Mouse (Mus musculus) MEL (cell line): Measurements from ENCODE around the gene Gipc3. TPM values are rescaled to one million over a fixed set of nuclear protein-coding genes. Genes with fewer than 3 reads are reported as not detected.

Experiments
- DNase-seq: peaks from one replicate; pipeline ENCODE4 v3.0.0; 2011; ENCODE audit warnings: low read depth, low spot score
- H3K27ac ChIP-seq: 2 replicates; pipeline ENCODE4 v1.5.1; 2012; ENCODE audit warnings: low read depth, mild to moderate bottlenecking, control low read depth, low read length, moderate library complexity; ENCODE audit not compliant: control insufficient read depth
- H3K27me3 ChIP-seq, 2 experiments: fragments of 150-350 bp in 1 of 2; sonication (generic) in 1 of 2; 2 replicates each; pipeline ENCODE4 v1.6.1; 2012; ENCODE audit warnings: low read length in 2 of 2, mild to moderate bottlenecking in 2 of 2, improper control_type of control experiment in 1 of 2, moderate library complexity in 1 of 2; ENCODE audit not compliant: insufficient read depth in 2 of 2, control insufficient read depth in 1 of 2
- H3K36me3 ChIP-seq, 2 experiments: 2 replicates each; pipeline ENCODE4 v1.6.1; 2012 to 2014; ENCODE audit warnings: low read length in 2 of 2, improper control_type of control experiment in 1 of 2, inconsistent platforms in 1 of 2, mild to moderate bottlenecking in 1 of 2; ENCODE audit not compliant: insufficient read depth in 2 of 2, control insufficient read depth in 1 of 2
- H3K4me1 ChIP-seq, 2 experiments: fragments of 150-350 bp in 1 of 2; sonication (generic) in 1 of 2; 2 replicates each; pipeline ENCODE4 v1.6.1; 2012; ENCODE audit warnings: low read length in 2 of 2, improper control_type of control experiment in 1 of 2, mild to moderate bottlenecking in 1 of 2; ENCODE audit not compliant: insufficient read depth in 2 of 2, control insufficient read depth in 1 of 2
- H3K4me3 ChIP-seq, 2 experiments: fragments of 150-350 bp in 1 of 2; sonication (generic) in 1 of 2; 2 replicates each; pipeline ENCODE4 v1.5.1; 2012; ENCODE audit warnings: low read depth in 2 of 2, low read length in 2 of 2, mild to moderate bottlenecking in 2 of 2, moderate library complexity in 2 of 2, control low read depth in 1 of 2, improper control_type of control experiment in 1 of 2; ENCODE audit not compliant: control insufficient read depth in 1 of 2, insufficient read depth in 1 of 2
- H3K79me2 ChIP-seq: 2 replicates; pipeline ENCODE4 v1.6.1; 2012; ENCODE audit warnings: mild to moderate bottlenecking, low read length, moderate library complexity; ENCODE audit not compliant: control insufficient read depth, poor library complexity, insufficient read depth
- H3K9ac ChIP-seq: 2 replicates; pipeline ENCODE4 v1.6.1; 2012; ENCODE audit warnings: low read depth, mild to moderate bottlenecking, control low read depth, low read length, moderate library complexity; ENCODE audit not compliant: control insufficient read depth, poor library complexity, severe bottlenecking
- H3K9me3 ChIP-seq: fragments of 150-350 bp; sonication (generic); replicated peaks from 2 replicates; pipeline ENCODE4 v1.6.1; 2012; ENCODE audit warnings: mild to moderate bottlenecking, low read length, improper control_type of control experiment, moderate library complexity; ENCODE audit not compliant: insufficient read depth
- BHLHE40 ChIP-seq: IDR thresholded peaks from 2 replicates; pipeline ENCODE4 v1.6.1; 2012; ENCODE audit warnings: low read depth, mild to moderate bottlenecking, inconsistent platforms, low read length, improper control_type of control experiment, borderline replicate concordance
- CHD2 ChIP-seq: IDR thresholded peaks from 2 replicates; pipeline ENCODE4 v1.6.1; 2011; ENCODE audit warnings: low read length, improper control_type of control experiment
- HCFC1 ChIP-seq: IDR thresholded peaks from 2 replicates; pipeline ENCODE4 v1.6.1; 2012; ENCODE audit warnings: low read depth, mild to moderate bottlenecking, inconsistent platforms, low read length, improper control_type of control experiment, moderate library complexity
- SIN3A ChIP-seq: IDR thresholded peaks from 2 replicates; pipeline ENCODE4 v1.6.1; 2012; ENCODE audit warnings: low read length, improper control_type of control experiment, inconsistent platforms
- TBP ChIP-seq: IDR thresholded peaks from 2 replicates; pipeline ENCODE4 v1.8.0; 2011; ENCODE audit warnings: low read depth, low read length, improper control_type of control experiment
- USF1 ChIP-seq: IDR thresholded peaks from 2 replicates; pipeline ENCODE4 v1.6.1; 2014; ENCODE audit warnings: low read depth, mild to moderate bottlenecking, inconsistent platforms, low read length, improper control_type of control experiment, moderate library complexity
- ZNF384 ChIP-seq: IDR thresholded peaks from 2 replicates; pipeline ENCODE4 v1.6.1; 2012; ENCODE audit warnings: low read depth, mild to moderate bottlenecking, inconsistent platforms, low read length, improper control_type of control experiment
- polyA plus RNA-seq, 2 experiments: library from polyadenylated mRNA; stranded (reverse) in 1 of 2; unstranded in 1 of 2; fragments of >175 nt in 1 of 2; fragments of >200 nt in 1 of 2; gene quantifications; 2 replicates each; pipeline versions ENCODE4 v1.2.1 to v1.2.4; 2012; ENCODE audit warnings: low replicate concordance in 2 of 2, low read depth in 1 of 2; ENCODE audit not compliant: insufficient read length in 2 of 2, insufficient read depth in 1 of 2, missing spikeins in 1 of 2
- total RNA-seq: library from RNA; depleted of rRNA; stranded (reverse); fragments of 300-350 nt; gene quantifications from 2 replicates; pipeline ENCODE4 v1.2.3, GENCODE M21; 2012

The Gipc3 gene
- total and polyA plus RNA-seq, 3 experiments: not detected

- H3K4me1 ChIP-seq: peaks cover 0 to 11% of the 10 kb centered on the region in 2 experiments; a peak in 2 of 4 replicates
- H3K79me2 ChIP-seq: peaks cover 12% of the 10 kb centered on the region
- no peak overlapping the region for H3K4me3 ChIP-seq
- no peaks in the 10 kb centered on the region for H3K9me3 ChIP-seq
- TF ChIP-seq TBP (no peak), CHD2 (no peak), ZNF384 (no peak)
- no peaks in the 10 kb centered on the region for H3K27me3 ChIP-seq
- peaks cover 0 to 4% of the 10 kb centered on the region in 2 experiments; a peak in 2 of 4 replicates for H3K36me3 ChIP-seq
- H3K9ac ChIP-seq: no peak overlapping the region
- H3K27ac ChIP-seq: no peak overlapping the region
- no peak for DNase-seq
Observed at GRCm38 (mm10) chr10:81363436-81364346, 20.6 kb upstream of the Gipc3 start.

DNA sequence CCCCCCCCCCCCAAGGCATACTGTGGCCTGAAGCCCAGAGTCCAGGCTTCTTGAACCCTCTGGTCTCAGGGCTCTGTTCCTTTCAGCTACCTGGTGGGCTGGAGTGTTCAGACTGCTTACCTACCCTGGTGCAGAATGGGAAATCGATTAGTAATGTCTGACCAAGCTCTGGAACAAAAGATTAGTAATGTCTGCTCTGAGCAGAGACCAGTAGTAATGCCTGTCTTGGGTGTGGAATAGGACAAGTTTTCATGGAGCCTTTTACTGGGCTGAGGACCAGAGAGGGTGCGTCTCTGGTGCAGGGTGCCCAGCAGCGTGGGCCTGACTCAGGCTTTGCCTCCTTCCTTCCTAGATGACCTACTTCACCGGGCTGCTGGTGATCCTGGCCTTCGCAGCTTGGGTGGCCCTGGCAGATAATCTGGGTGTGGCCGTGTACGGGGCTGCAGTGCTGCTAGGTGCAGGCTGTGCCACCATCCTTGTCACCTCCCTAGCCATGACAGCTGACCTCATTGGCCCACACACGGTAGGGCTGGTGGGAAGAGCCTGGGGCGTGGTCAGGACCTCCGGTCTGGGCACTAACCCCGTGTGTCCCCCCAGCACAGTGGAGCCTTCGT is 19.4 kb upstream of the Gipc3 start:
- Histone ChIP-seq H3K4me1 (peaks cover 0 to 15% of the 10 kb centered on the region in 2 experiments; a peak in 2 of 4 replicates), H3K79me2 (peaks cover 24% of the 10 kb centered on the region), H3K4me3 (no peak overlapping the region), H3K9me3 (no peaks in the 10 kb centered on the region), H3K27ac (no peak overlapping the region), H3K9ac (no peak overlapping the region), H3K36me3 (peaks cover 0 to 6% of the 10 kb centered on the region in 2 experiments; a peak in 2 of 4 replicates), H3K27me3 (no peaks in the 10 kb centered on the region)
- peak; percentile 52 for DNase-seq
- TF ChIP-seq BHLHE40 (no peak), SIN3A (0 out of 2 replicates have a peak, but pooled peaks have one; percentile 22), HCFC1 (0 out of 2 replicates have a peak, but pooled peaks have one; percentile 38)

DNA sequence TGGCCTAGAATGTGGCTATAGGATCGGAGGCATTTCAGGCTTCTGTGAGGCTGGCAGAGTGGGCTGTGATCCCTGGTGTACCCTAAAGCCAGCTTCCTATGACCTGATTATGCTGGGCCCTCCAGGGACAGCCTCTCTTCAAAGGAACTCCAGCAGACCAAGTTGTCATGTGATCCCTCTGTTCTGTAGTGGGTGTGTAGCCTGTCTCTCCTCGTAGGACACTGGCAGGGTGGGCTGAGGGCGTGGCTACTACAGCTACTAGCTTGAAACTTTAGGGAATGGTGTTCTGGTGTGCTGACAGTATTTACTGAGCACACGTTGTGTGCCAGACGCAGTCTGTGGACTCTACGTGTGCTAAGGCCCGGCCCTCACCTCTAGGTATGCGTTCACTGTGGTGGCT is 17.7 kb upstream of the Gipc3 start:
- peaks cover 0 to 23% of the 10 kb centered on the region in 2 experiments; a peak in 3 of 4 replicates for H3K4me1 ChIP-seq

More for the DNA sequence above, 17.7 kb upstream of the Gipc3 start:
- Histone ChIP-seq H3K9ac (no peak overlapping the region), H3K9me3 (no peaks in the 10 kb centered on the region), H3K27ac (no peak overlapping the region), H3K36me3 (peaks cover 0 to 11% of the 10 kb centered on the region in 2 experiments; a peak in 3 of 4 replicates), H3K4me3 (no peak overlapping the region), H3K79me2 (peaks cover 27% of the 10 kb centered on the region), H3K27me3 (no peaks in the 10 kb centered on the region)
- no peak for DNase-seq
- TF ChIP-seq USF1: 0 out of 2 replicates have a peak, but pooled peaks have one; percentile 10
- TF ChIP-seq TBP: no peak
